Mouse (Mus musculus): ENCODE results near the gene Hk3.

Gene Hk3

GRCm38 (mm10) chr13:55000433-55000832 is 20.8 kb downstream of the Hk3 start:
- no peak for DNase-seq

- no peak for DNase-seq
Observed at GRCm38 (mm10) chr13:54997568-54997967, 23.6 kb downstream of the Hk3 start.

- DNase-seq: no peak
Observed at GRCm38 (mm10) chr13:54995161-54995560, 26.0 kb downstream of the Hk3 start.

- no peak for DNase-seq
Observed at GRCm38 (mm10) chr13:54994576-54994975, 26.6 kb downstream of the Hk3 start.

GRCm38 (mm10) chr13:54992215-54992614 is 29.0 kb downstream of the Hk3 start:
- peak in 1 of 2 experiments; percentile 47 for DNase-seq

GRCm38 (mm10) chr13:54988181-54988760 is 32.9 kb downstream of the Hk3 start:
- DNase-seq: no peak

- no peak for DNase-seq
Observed at GRCm38 (mm10) chr13:54987405-54987804, 33.8 kb downstream of the Hk3 start.

- DNase-seq: peak in 1 of 2 experiments; percentile 48
Observed at GRCm38 (mm10) chr13:54983614-54984013, 37.6 kb downstream of the Hk3 start.

GRCm38 (mm10) chr13:54983001-54983400 is 38.2 kb downstream of the Hk3 start:
- DNase-seq: no peak

GRCm38 (mm10) chr13:54980957-54981356 is 40.2 kb downstream of the Hk3 start:
- DNase-seq: peak; percentile 54 to 61

- peak; percentile 67 to 80 for DNase-seq
Observed at GRCm38 (mm10) chr13:54978804-54979203, 42.4 kb downstream of the Hk3 start.

GRCm38 (mm10) chr13:54975546-54975945 is 45.6 kb downstream of the Hk3 start:
- DNase-seq: peak; percentile 49 to 63

GRCm38 (mm10) chr13:54970521-54971247 is 50.5 kb downstream of the Hk3 start:
- DNase-seq: no peak

- DNase-seq: no peak
Observed at GRCm38 (mm10) chr13:54969513-54969912, 51.7 kb downstream of the Hk3 start.

- no peak for DNase-seq
Observed at GRCm38 (mm10) chr13:54968636-54969035, 52.5 kb downstream of the Hk3 start.

- no peak for DNase-seq
Observed at GRCm38 (mm10) chr13:54967501-54967900, 53.7 kb downstream of the Hk3 start.

GRCm38 (mm10) chr13:54965256-54965655 is 55.9 kb downstream of the Hk3 start:
- DNase-seq: no peak

GRCm38 (mm10) chr13:54960491-54960890 is 60.7 kb downstream of the Hk3 start:
- DNase-seq: no peak

GRCm38 (mm10) chr13:54959842-54960241 is 61.3 kb downstream of the Hk3 start:
- DNase-seq: no peak

- DNase-seq: peak; percentile 89 to 94
Observed at GRCm38 (mm10) chr13:54959059-54959701, 62.0 kb downstream of the Hk3 start.

- no peak for DNase-seq
Observed at GRCm38 (mm10) chr13:54957281-54957680, 63.9 kb downstream of the Hk3 start.

Data from cerebellum, adult 18-20 months (tissue).